Mouse (Mus musculus) ES-E14 (cell line): Measurements from ENCODE around the gene Csnk2b.
A peak's percentile ranks its signal among the peaks of the same experiment; 100 is the strongest.

ENCODE experiments used
- CHD2 ChIP-seq: IDR thresholded peaks from 2 replicates; pipeline ENCODE4 v1.6.1; 2014; ENCODE audit warnings: mild to moderate bottlenecking, low read depth, low read length, inconsistent platforms
- ZNF384 ChIP-seq: IDR thresholded peaks from 2 replicates; pipeline ENCODE4 v1.6.1; 2012; ENCODE audit warnings: low read depth, low read length, inconsistent platforms

DNA sequence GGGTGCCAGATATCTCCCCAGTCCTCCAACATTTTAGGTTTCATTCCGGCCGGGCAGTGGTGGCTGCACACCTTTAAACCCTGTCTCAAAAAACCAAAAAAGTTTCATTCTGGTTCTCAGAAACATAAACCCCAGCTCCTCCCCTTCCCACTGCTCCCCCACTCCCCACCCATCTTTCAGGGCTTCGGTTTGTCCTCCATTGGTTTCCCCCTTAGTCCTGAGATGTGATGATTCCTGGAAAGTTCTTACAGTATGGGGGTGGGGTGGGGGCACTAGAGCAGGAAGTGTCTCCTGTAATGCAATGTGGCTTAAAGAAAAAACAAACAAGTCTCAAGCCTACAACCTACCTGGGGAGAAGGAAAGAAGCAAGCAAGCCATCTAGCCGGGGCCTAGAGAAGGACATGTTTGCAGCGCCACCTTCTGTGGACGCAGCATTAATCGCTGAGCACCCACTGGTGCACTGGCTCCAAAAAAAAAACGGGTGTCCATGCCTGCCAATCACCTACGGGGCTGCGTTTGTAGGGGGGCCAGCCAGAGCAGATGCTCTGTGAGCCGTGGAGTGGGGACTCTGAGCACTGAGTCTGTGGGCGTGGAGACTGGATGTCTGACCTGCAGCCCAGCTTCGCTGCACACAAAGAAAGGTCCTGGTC lies 16.0 kb downstream of the Csnk2b start:
- TF ChIP-seq CHD2 (no peak), ZNF384 (peak; percentile 62)
